Mouse (Mus musculus) cerebellum, adult 8-10 months (tissue): ENCODE results near the gene Skint7.
"Not testable (repeated sequence)": the region's sequence is repeated elsewhere in the genome, so short reads cannot be mapped to it uniquely, and the experiment has no call there.

Experiments used
- DNase-seq: peaks from one replicate; pipeline ENCODE4 v3.0.0; 2022

The Skint7 gene

DNA sequence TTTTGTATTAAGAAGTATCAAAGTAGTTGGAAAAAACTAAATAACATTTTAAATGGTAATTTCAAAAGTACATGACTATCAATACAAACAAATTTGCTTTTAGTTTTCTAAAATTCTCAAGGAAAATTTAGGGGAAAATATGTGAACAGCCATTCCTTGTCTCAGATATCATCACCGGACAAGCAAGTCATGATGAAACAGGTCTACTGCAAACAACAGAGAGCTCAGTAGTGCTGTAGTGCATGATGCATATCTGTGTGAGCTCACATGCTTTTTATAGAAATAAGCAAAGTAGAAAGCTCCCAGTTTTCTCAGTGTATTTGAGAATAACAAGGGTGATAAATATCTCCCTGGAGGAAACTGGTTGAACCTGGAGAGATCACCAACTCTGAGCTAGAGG, at the start of gene Skint7:
Gene Skint7 (plus strand): TSS at position 301 of the 400 bp plus-strand sequence.
- no peak for DNase-seq

DNA sequence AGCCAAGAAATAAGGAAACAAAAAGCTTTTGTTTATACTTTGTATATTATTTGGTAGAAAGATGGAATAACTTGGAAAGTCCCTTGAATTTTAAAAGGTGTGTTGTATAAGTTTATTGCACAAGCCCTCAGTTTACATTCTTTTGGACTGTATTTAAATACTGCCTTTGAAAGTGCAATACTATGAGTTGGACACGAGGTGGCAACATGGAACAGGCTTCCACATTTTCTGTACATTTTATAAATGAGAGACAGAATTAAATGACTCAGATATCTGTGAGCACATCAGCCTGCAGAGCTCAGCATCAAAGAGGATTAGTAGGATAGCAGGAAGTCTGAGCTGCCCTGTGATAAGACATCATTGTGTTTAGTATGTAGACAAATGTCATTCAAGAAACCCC, 11.4 kb upstream of the Skint7 start:
- no peak for DNase-seq

GRCm38 (mm10) chr4:111963241-111963640, 9.5 kb upstream of the Skint7 start:
- not testable (repeated sequence) for DNase-seq

DNA sequence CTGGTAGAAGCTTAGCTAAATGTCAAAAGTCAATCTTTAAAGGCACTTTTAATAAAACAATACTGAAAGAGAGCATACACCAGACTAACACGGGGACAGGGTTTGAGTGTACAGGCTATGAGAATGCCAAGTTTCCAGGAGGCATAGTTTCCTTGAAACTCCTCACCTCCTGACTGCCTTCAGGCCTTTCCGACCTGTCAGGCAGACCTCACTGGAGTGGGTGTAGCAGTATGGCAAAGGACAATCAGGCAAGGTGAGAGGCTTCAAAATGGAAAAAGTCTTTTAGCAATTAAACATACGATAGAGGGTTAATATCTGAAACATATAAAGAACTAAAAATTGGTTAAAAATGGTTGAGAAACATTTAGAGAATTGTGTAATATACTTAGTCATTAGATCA, 9.1 kb upstream of the Skint7 start:
- DNase-seq = no peak

GRCm38 (mm10) chr4:112005969-112006368, 33.2 kb downstream of the Skint7 start, which contains the start of gene Skint1:
Skint1 (plus strand) TSS chr4:112006269.
- no peak for DNase-seq
